Mouse (Mus musculus) regulatory T cell (primary cell): ENCODE results near the gene Zfp442.
"Not testable (repeated sequence)": the region's sequence is repeated elsewhere in the genome, so short reads cannot be mapped to it uniquely, and the experiment has no call there.

ENCODE experiments used
- in situ Hi-C: fragments of 300-600 bp; cut with MboI, MseI; formaldehyde crosslinking; loops from one replicate; pipeline ENCODE4 v1.15.1; 2025; ENCODE audit warnings: high pct_unique_total_duplicates

Gene Zfp442

DNA sequence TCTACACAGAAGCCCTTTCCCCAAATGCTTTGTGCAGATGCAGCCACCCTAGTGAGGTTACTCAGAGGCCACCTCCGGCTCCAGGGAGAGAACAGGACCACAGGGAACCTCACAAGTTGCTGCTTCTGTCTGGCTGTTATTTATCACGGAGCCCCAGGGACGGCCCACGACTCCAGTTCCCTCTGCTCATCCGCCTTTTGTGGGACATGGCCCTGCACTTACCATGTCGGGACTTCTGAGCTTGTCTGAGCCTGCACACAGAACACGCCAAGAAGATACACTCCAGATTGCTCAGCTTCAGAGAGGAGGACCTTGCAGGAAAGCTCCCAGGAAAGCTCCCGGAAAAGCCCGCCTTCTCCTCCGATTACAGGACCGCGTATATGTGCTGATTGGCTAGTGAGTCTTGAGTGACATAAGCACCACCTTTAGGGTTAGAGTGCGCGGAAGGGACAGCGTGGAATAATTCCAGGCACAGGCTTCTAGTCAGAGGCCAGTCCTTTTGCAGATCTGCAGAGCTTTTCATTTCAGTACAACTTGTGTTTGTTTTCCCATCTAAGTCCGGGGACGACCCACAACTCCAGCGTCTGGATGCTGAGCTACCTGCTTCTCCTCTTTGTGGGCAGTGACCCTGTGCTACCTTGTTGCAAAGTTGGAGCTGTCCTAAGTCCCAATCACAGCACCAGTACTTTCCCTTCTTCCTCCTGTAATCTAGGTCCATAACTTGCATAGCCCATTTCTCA lies at the start of gene Zfp442:
Zfp442 (minus strand) TSS at position 307 of the 740 bp plus-strand sequence.
- in situ Hi-C loops, result loop anchor here (10.0 kb wide), 1 partner anchor 87 kb away; the partner anchor contains the start of gene 3300002I08Rik

DNA sequence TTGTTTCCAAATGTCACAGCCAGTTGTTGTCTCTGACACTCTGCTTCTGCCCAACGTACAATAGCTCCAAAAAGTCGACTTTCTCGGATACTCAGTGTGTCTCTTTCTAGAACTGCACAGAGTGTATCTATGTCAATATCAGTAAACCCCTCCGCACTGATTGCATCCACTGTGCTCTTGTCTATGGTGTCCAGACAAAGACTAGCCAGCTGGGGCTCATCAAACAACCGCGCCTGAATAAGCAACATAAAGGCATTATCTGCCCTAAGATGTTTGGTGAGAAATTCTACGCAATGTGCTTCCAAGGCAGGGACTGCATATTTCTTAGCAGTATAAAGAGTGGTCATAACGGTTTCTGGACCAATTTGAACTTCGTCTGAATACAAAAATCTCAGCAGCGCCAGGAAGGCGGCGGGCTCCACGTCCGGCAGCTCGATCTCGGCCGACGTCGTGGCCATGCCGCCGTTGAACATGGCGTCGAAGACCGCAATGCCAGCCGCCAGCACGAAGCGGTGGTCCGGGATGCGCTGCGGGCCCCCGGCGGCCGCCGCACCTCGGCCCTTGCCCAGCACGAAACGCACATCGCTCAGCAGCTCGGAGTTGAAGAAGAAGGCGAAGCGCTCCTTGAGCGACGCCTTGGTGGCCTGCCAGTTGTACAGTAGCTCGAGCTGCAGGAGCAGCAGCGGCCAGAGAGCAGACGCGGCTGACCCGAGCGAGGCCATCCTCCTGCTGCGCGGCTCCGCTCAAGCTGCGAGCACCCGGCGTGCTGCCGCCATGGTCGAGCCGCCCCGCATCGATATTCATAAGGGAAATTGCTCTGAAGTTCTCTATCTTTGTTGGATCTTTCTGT lies 49.1 kb upstream of the Zfp442 start:
- in situ Hi-C loops, result loop anchor here (5.0 kb wide), 1 partner anchor 468 kb away; no protein-coding TSS in a partner anchor

GRCm38 (mm10) chr2:150493031-150493430 lies 41.7 kb upstream of the Zfp442 start:
- in situ Hi-C loops, result no loop called here

DNA sequence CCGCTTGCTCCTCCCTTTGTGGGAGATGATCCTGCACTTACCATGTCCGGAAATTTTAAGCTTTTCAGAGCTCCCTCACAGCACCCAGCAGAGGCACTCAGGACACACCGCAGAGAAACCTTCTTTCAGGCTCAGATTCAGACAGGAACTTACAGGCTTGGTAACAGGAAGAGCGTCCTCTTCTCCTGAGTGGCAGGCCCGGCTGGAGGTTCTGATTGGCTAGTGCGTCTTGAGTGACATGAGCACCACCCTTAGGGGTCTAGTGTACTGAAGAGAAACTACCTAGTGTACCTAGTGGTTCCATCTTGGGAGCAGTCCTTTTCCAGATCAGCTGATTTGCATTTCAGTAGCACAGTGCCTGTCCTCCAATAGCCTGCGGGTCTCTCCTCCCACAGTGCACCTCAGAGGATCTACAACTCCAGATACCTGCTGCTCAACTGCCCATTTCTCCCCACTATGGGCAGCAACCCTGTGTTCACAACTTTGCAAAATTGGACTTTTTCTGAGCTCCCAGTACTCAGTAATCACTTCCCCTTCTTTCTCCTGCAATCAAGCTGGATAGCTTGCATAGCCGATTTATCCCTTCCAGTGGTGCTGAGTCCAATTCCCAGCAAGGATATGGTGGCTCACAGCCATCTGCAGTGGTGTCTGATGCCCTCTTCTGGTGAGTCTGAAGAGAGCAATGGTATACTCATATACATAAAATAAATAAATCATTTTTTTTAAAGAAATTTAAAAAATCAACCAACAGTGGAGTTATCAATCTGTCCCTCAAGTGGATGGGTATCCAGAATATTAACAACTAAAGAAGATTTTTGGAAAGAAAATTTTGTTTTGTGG lies 33.9 kb upstream of the Zfp442 start, which contains the start of gene Zfp345:
Zfp345 (minus strand) TSS at position 153 of the 840 bp plus-strand sequence.
- in situ Hi-C loops, result not testable (repeated sequence)

DNA sequence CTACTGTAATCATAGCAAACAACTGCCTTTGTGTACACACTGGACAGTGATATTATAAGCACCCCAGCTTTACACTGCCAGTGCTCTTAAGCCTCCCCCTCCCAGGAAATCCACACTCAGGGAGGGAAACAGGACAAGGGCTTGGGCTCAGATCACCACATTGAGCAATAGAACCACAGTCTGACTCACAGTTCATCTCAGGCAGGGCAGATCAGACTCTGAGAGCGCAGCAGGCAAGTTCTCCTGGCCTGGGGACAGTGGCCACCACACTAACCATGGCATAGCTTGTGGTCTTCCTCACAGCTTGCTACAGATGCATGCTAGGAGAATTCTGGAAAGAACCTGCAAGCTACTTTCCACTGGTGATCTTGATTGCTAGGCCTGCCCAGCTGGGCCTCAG lies 12.2 kb downstream of the Zfp442 start:
- in situ Hi-C loops, result loop anchor here (5.0 kb wide), 1 partner anchor 217 kb away; no protein-coding TSS in a partner anchor

GRCm38 (mm10) chr2:150412146-150412545 lies 39.1 kb downstream of the Zfp442 start:
- in situ Hi-C loops, result not testable (repeated sequence)

GRCm38 (mm10) chr2:150390198-150390597 lies 61.1 kb downstream of the Zfp442 start:
- in situ Hi-C loops, result no loop called here

GRCm38 (mm10) chr2:150385553-150386106 lies 65.7 kb downstream of the Zfp442 start:
- in situ Hi-C loops, result not testable (repeated sequence)

GRCm38 (mm10) chr2:150362878-150363229 lies 88.4 kb downstream of the Zfp442 start:
- in situ Hi-C loops, result loop anchor here (5.0 to 10.0 kb wide), 2 partner anchors 51 to 92 kb away; partner anchors contain the start of gene Zfp442

GRCm38 (mm10) chr2:150362113-150362877 lies 89.0 kb downstream of the Zfp442 start, which contains the start of gene 3300002I08Rik:
3300002I08Rik (minus strand) TSS chr2:150362765.
- in situ Hi-C loops, result loop anchor here (5.0 to 10.0 kb wide), 2 partner anchors 50 to 93 kb away; partner anchors contain the start of gene Zfp442
